Mouse (Mus musculus): ENCODE measurements at regions not wholly inside any gene's neighbourhood (a gene's known extent, or its start where the extent isn't known, plus 50 kb on each side); places are given as distances from the start of the nearest gene placed in this dataset.

GRCm38 (mm10) chr8:92014704-92015103 is 212.8 kb upstream of the Irx3 start:
- Histone ChIP-seq H3K4me3 (no peak overlapping the region), H3K27ac (no peak overlapping the region)
- no peak for DNase-seq
- intact Hi-C loops (cut with DNase I) = loop anchor here (5.0 kb wide), 2 partner anchors 217 to 482 kb away; no protein-coding TSS in a partner anchor
- no peak for TF ChIP-seq CTCF (IDR thresholded peaks at IDR 0.05)

- Histone ChIP-seq H3K27ac (no peak overlapping the region), H3K4me3 (no peak overlapping the region)
- peak; percentile 52 for TF ChIP-seq CTCF (IDR thresholded peaks at IDR 0.05)
- no peak for DNase-seq
- intact Hi-C loops (cut with DNase I) = loop anchor here (5.0 kb wide), 2 partner anchors 216 to 481 kb away; no protein-coding TSS in a partner anchor
Observed at GRCm38 (mm10) chr8:92013183-92013582, 211.3 kb upstream of the Irx3 start.

GRCm38 (mm10) chr8:92010412-92010811 is 208.5 kb upstream of the Irx3 start:
- TF ChIP-seq CTCF (IDR thresholded peaks at IDR 0.05) = no peak
- intact Hi-C loops (cut with DNase I) = loop anchor here (5.0 kb wide), 2 partner anchors 213 to 478 kb away; no protein-coding TSS in a partner anchor
- Histone ChIP-seq H3K27ac (peak overlapping the region; percentile 31; the same call in 1 of the 2 replicates), H3K4me3 (no peak overlapping the region)
- DNase-seq = no peak

- no peak for TF ChIP-seq CTCF (IDR thresholded peaks at IDR 0.05)
- intact Hi-C loops (cut with DNase I) = no loop called here
- Histone ChIP-seq H3K4me3 (no peak overlapping the region), H3K27ac (peak overlapping the region; percentile 38)
- DNase-seq = no peak
Observed at GRCm38 (mm10) chr8:92008616-92009610, 207.0 kb upstream of the Irx3 start.

GRCm38 (mm10) chr8:92005091-92005490 is 203.2 kb upstream of the Irx3 start:
- DNase-seq = no peak
- intact Hi-C loops (cut with DNase I) = no loop called here
- Histone ChIP-seq H3K27ac (no peak overlapping the region), H3K4me3 (no peak overlapping the region)
- no peak for TF ChIP-seq CTCF (IDR thresholded peaks at IDR 0.05)

- Histone ChIP-seq H3K27ac (no peak overlapping the region), H3K4me3 (no peak overlapping the region)
- intact Hi-C loops (cut with DNase I) = no loop called here
- no peak for DNase-seq
- no peak for TF ChIP-seq CTCF (IDR thresholded peaks at IDR 0.05)
Observed at GRCm38 (mm10) chr8:92004532-92004931, 202.7 kb upstream of the Irx3 start.

- no peak for TF ChIP-seq CTCF (IDR thresholded peaks at IDR 0.05)
- no peak overlapping the region for H3K4me3 ChIP-seq
- H3K27ac ChIP-seq = no peak overlapping the region
- no peak for DNase-seq
- intact Hi-C loops (cut with DNase I) = no loop called here
Observed at GRCm38 (mm10) chr8:92000368-92000767, 198.5 kb upstream of the Irx3 start.

- TF ChIP-seq CTCF (IDR thresholded peaks at IDR 0.05) = no peak
- intact Hi-C loops (cut with DNase I) = no loop called here
- Histone ChIP-seq H3K4me3 (no peak overlapping the region), H3K27ac (no peak overlapping the region)
- DNase-seq = no peak
Observed at GRCm38 (mm10) chr8:91999661-92000060, 197.8 kb upstream of the Irx3 start.

GRCm38 (mm10) chr8:91999189-91999588 is 197.3 kb upstream of the Irx3 start:
- no peak for TF ChIP-seq CTCF (IDR thresholded peaks at IDR 0.05)
- intact Hi-C loops (cut with DNase I) = no loop called here
- DNase-seq = no peak
- H3K4me3 ChIP-seq = no peak overlapping the region
- no peak overlapping the region for H3K27ac ChIP-seq

GRCm38 (mm10) chr8:91997892-91998189 is 196.0 kb upstream of the Irx3 start:
- TF ChIP-seq CTCF (IDR thresholded peaks at IDR 0.05) = no peak

GRCm38 (mm10) chr8:91997023-91997891 is 195.4 kb upstream of the Irx3 start:
- DNase-seq = no peak
- Histone ChIP-seq H3K27ac (no peak overlapping the region), H3K4me3 (no peak overlapping the region)
- no peak for TF ChIP-seq CTCF (IDR thresholded peaks at IDR 0.05)
- intact Hi-C loops (cut with DNase I) = no loop called here

More at GRCm38 (mm10) chr8:91997892-91998189, 196.0 kb upstream of the Irx3 start:
- Histone ChIP-seq H3K4me3 (no peak overlapping the region), H3K27ac (no peak overlapping the region)
- intact Hi-C loops (cut with DNase I) = no loop called here
- no peak for DNase-seq

GRCm38 (mm10) chr8:91996305-91997022 is 194.6 kb upstream of the Irx3 start:
- intact Hi-C loops (cut with DNase I) = no loop called here
- DNase-seq = no peak
- Histone ChIP-seq H3K4me3 (no peak overlapping the region), H3K27ac (no peak overlapping the region)
- TF ChIP-seq CTCF (IDR thresholded peaks at IDR 0.05) = no peak
